Mouse (Mus musculus) embryonic facial prominence, embryonic 14.5 days (tissue): ENCODE data around the gene Cgref1. TPM values are rescaled to one million over a fixed set of nuclear protein-coding genes. Genes with fewer than 3 reads are reported as not detected.
A peak's percentile ranks its signal among the peaks of the same experiment; 100 is the strongest.

Experiments used
- ATAC-seq: fragments of 200-750 bp; cut with Nextera tagmentation; 2 replicates; pipeline ENCODE4 v1.8.0; 2017; ENCODE audit warnings: low read depth, moderate number of reproducible peaks, moderate TSS enrichment
- DNase-seq: peaks from one replicate; pipeline ENCODE4 v3.0.0-alpha.2; 2015; ENCODE audit warnings: low spot score
- H3K27ac ChIP-seq: fragments of 300-500 bp; sonication (generic); replicated peaks from 2 replicates; pipeline ENCODE4 v1.5.1; 2014; ENCODE audit warnings: low read depth, mild to moderate bottlenecking, low read length, moderate library complexity
- H3K27me3 ChIP-seq: fragments of 300-500 bp; sonication (generic); replicated peaks from 2 replicates; pipeline ENCODE4 v1.6.1; 2014; ENCODE audit warnings: low read length; ENCODE audit not compliant: control insufficient read depth, insufficient read depth
- H3K36me3 ChIP-seq: fragments of 300-500 bp; sonication (generic); 2 replicates; pipeline ENCODE4 v1.6.1; 2014; ENCODE audit warnings: low read length, mixed read lengths; ENCODE audit not compliant: control insufficient read depth, insufficient read depth
- H3K4me1 ChIP-seq: fragments of 300-500 bp; sonication (generic); 2 replicates; pipeline ENCODE4 v1.6.1; 2014; ENCODE audit warnings: antibody characterized with exemption, low read length; ENCODE audit not compliant: control insufficient read depth, insufficient read depth
- H3K4me2 ChIP-seq: fragments of 300-500 bp; sonication (generic); 2 replicates; pipeline ENCODE4 v1.6.1; 2014; ENCODE audit warnings: low read depth, mild to moderate bottlenecking, low read length, moderate library complexity, mixed read lengths
- H3K4me3 ChIP-seq: fragments of 300-500 bp; sonication (generic); 2 replicates; pipeline ENCODE4 v1.5.1; 2014; ENCODE audit warnings: low read depth, mild to moderate bottlenecking, low read length
- H3K9ac ChIP-seq: fragments of 300-500 bp; sonication (generic); 2 replicates; pipeline ENCODE4 v1.6.1; 2014; ENCODE audit warnings: low read depth, mild to moderate bottlenecking, low read length, moderate library complexity, mixed read lengths
- H3K9me3 ChIP-seq: fragments of 300-500 bp; sonication (generic); 2 replicates; pipeline ENCODE4 v1.6.1; 2016; ENCODE audit warnings: low read length; ENCODE audit not compliant: control insufficient read depth
- WGBS: fragments of 180-500 bp; shearing (Covaris S2); extraction: QIAGEN DNeasy Blood & Tissue Kit; methylation state at CpG from one replicate; pipeline ENCODE4 v1.1.7; 2014; 5-methylcytosine and 5-hydroxymethylcytosine counted together
- polyA plus RNA-seq: library from polyadenylated mRNA; unstranded; fragments of >200 nt; fragmentation: Nextera tagmentation; extraction: Ambion mirVana; gene quantifications from 2 replicates; pipeline ENCODE4 v1.2.1, GENCODE M21; 2014

The Cgref1 gene
- polyA plus RNA-seq, 1 experiment from 2014 or later: 51.1 TPM

GRCm38 (mm10) chr5:30963916-30964315 is 18.5 kb upstream of the Cgref1 start:
- Histone ChIP-seq H3K4me3 (no peak overlapping the region), H3K27ac (no peak overlapping the region), H3K4me2 (no peak overlapping the region), H3K36me3 (no peaks in the 10 kb centered on the region), H3K27me3 (no peaks in the 10 kb centered on the region), H3K4me1 (peaks cover 4% of the 10 kb centered on the region), H3K9ac (no peak overlapping the region), H3K9me3 (no peaks in the 10 kb centered on the region)
- ATAC-seq (no peak), DNase-seq (no peak)
- 72% methylated on average over 3 of the region's 3 CpGs for WGBS

GRCm38 (mm10) chr5:30961545-30962505 is 16.4 kb upstream of the Cgref1 start:
- DNase-seq (no peak), ATAC-seq (no peak)
- H3K27me3 ChIP-seq: no peaks in the 10 kb centered on the region
- H3K36me3 ChIP-seq: peaks cover 11% of the 10 kb centered on the region
- H3K27ac ChIP-seq: no peak overlapping the region
- 71% methylated on average over 10 of the region's 10 CpGs for WGBS
- no peaks in the 10 kb centered on the region for H3K9me3 ChIP-seq
- no peak overlapping the region for H3K4me3 ChIP-seq
- H3K4me1 ChIP-seq: peaks cover 14% of the 10 kb centered on the region
- H3K9ac ChIP-seq: no peak overlapping the region
- H3K4me2 ChIP-seq: no peak overlapping the region

- 88% methylated on average over 2 of the region's 2 CpGs for WGBS
- peak overlapping the region; percentile 84; the same call in 1 of the 2 replicates for H3K27ac ChIP-seq
- H3K9me3 ChIP-seq: no peaks in the 10 kb centered on the region
- peaks cover 14% of the 10 kb centered on the region for H3K4me1 ChIP-seq
- DNase-seq: no peak
- H3K36me3 ChIP-seq: peaks cover 15% of the 10 kb centered on the region
- H3K4me2 ChIP-seq: peak overlapping the region; percentile 79
- peak overlapping the region; percentile 85 for H3K4me3 ChIP-seq
- no peak overlapping the region for H3K9ac ChIP-seq
- no peak for ATAC-seq
- H3K27me3 ChIP-seq: no peaks in the 10 kb centered on the region
Observed at GRCm38 (mm10) chr5:30960814-30961213, 15.4 kb upstream of the Cgref1 start.

- DNase-seq: peak; percentile 99
- H3K27ac ChIP-seq: peak within 1 kb of the TSS; percentile 84
- peak; percentile 95 for ATAC-seq
- no peaks in the 10 kb centered on the region for H3K27me3 ChIP-seq
- H3K36me3 ChIP-seq: peaks cover 22% of the 10 kb centered on the region
- H3K4me2 ChIP-seq: peak within 1 kb of the TSS; percentile 79
- H3K9me3 ChIP-seq: no peaks in the 10 kb centered on the region
- WGBS: under 1% methylated on average over 54 of the region's 56 CpGs
- H3K4me1 ChIP-seq: peaks cover 14% of the 10 kb centered on the region
- peak within 1 kb of the TSS; percentile 87 for H3K9ac ChIP-seq
- peak within 1 kb of the TSS; percentile 85 for H3K4me3 ChIP-seq
Observed at GRCm38 (mm10) chr5:30959966-30960501, 14.6 kb upstream of the Cgref1 start, which contains the start of gene Preb. Gene Preb (minus strand): TSS chr5:30960361.

GRCm38 (mm10) chr5:30959198-30959854 is 13.9 kb upstream of the Cgref1 start:
- H3K36me3 ChIP-seq: peaks cover 30% of the 10 kb centered on the region
- WGBS: 24% methylated on average over 19 of the region's 19 CpGs
- ATAC-seq: peak; percentile 11

GRCm38 (mm10) chr5:30957891-30958290 is 12.5 kb upstream of the Cgref1 start:
- 0 out of 2 replicates have a peak overlapping the region, but pooled peaks have one; percentile 79 for H3K4me2 ChIP-seq
- no peak for ATAC-seq
- no peak overlapping the region for H3K4me3 ChIP-seq
- no peaks in the 10 kb centered on the region for H3K9me3 ChIP-seq
- peaks cover 44% of the 10 kb centered on the region for H3K36me3 ChIP-seq
- no peak overlapping the region for H3K27ac ChIP-seq
- H3K27me3 ChIP-seq: no peaks in the 10 kb centered on the region
- no peak for DNase-seq
- 96% methylated on average over 6 of the region's 6 CpGs for WGBS
- H3K4me1 ChIP-seq: peaks cover 14% of the 10 kb centered on the region
- no peak overlapping the region for H3K9ac ChIP-seq

More at GRCm38 (mm10) chr5:30959198-30959854, 13.9 kb upstream of the Cgref1 start:
- Histone ChIP-seq H3K4me2 (peak overlapping the region; percentile 79), H3K27ac (peak overlapping the region; percentile 84), H3K27me3 (no peaks in the 10 kb centered on the region), H3K4me3 (peak overlapping the region; percentile 85), H3K9ac (peak overlapping the region; percentile 87), H3K4me1 (peaks cover 14% of the 10 kb centered on the region), H3K9me3 (no peaks in the 10 kb centered on the region)
- DNase-seq: no peak

GRCm38 (mm10) chr5:30955751-30956150 is 10.4 kb upstream of the Cgref1 start:
- Histone ChIP-seq H3K4me3 (no peak overlapping the region), H3K27ac (no peak overlapping the region), H3K36me3 (peaks cover 53% of the 10 kb centered on the region), H3K9me3 (no peaks in the 10 kb centered on the region), H3K4me1 (peaks cover 14% of the 10 kb centered on the region), H3K9ac (no peak overlapping the region), H3K4me2 (no peak overlapping the region), H3K27me3 (no peaks in the 10 kb centered on the region)
- 88% methylated on average over 6 of the region's 6 CpGs for WGBS
- ATAC-seq: no peak
- DNase-seq: no peak

- DNase-seq (no peak), ATAC-seq (no peak)
- Histone ChIP-seq H3K9me3 (no peaks in the 10 kb centered on the region), H3K4me1 (peaks cover 21% of the 10 kb centered on the region), H3K4me2 (no peak overlapping the region), H3K27ac (no peak overlapping the region), H3K27me3 (no peaks in the 10 kb centered on the region), H3K9ac (no peak overlapping the region), H3K4me3 (no peak overlapping the region), H3K36me3 (peaks cover 53% of the 10 kb centered on the region)
- 97% methylated on average over 9 of the region's 9 CpGs for WGBS
Observed at GRCm38 (mm10) chr5:30954556-30954955, 9.2 kb upstream of the Cgref1 start.
